Mouse (Mus musculus) cerebellum, postnatal 4 days (tissue): ENCODE results near the gene Vps45.

Experiments
- DNase-seq, 2 experiments: peaks; one replicate each; pipeline ENCODE4 v3.0.0; 2022; ENCODE audit warnings: low spot score in 2 of 2, mixed read lengths in 1 of 2

The Vps45 gene

GRCm38 (mm10) chr3:96038851-96039250, 19.4 kb downstream of the Vps45 start:
- DNase-seq, result no peak

GRCm38 (mm10) chr3:96038156-96038555, 20.1 kb downstream of the Vps45 start:
- DNase-seq, result no peak

- DNase-seq, result no peak
Observed at GRCm38 (mm10) chr3:96036796-96037195, 21.5 kb downstream of the Vps45 start.

GRCm38 (mm10) chr3:96033046-96033445, 25.2 kb downstream of the Vps45 start:
- DNase-seq, result no peak

GRCm38 (mm10) chr3:96032652-96033017, 25.6 kb downstream of the Vps45 start:
- DNase-seq, result no peak

- DNase-seq, result no peak
Observed at GRCm38 (mm10) chr3:96031991-96032651, 26.1 kb downstream of the Vps45 start.

- no peak for DNase-seq
Observed at GRCm38 (mm10) chr3:96029766-96030165, 28.5 kb downstream of the Vps45 start.

GRCm38 (mm10) chr3:96029336-96029735, 28.9 kb downstream of the Vps45 start:
- no peak for DNase-seq

- DNase-seq, result no peak
Observed at GRCm38 (mm10) chr3:96027875-96028274, 30.4 kb downstream of the Vps45 start.

GRCm38 (mm10) chr3:96027145-96027544, 31.1 kb downstream of the Vps45 start:
- DNase-seq, result no peak

GRCm38 (mm10) chr3:96021421-96022128, 36.7 kb downstream of the Vps45 start:
- no peak for DNase-seq

- no peak for DNase-seq
Observed at GRCm38 (mm10) chr3:96020735-96021134, 37.5 kb downstream of the Vps45 start.

GRCm38 (mm10) chr3:96017461-96017860, 40.8 kb downstream of the Vps45 start:
- DNase-seq, result no peak

- no peak for DNase-seq
Observed at GRCm38 (mm10) chr3:96016257-96016889, 41.9 kb downstream of the Vps45 start.

GRCm38 (mm10) chr3:96015681-96016080, 42.6 kb downstream of the Vps45 start:
- no peak for DNase-seq

GRCm38 (mm10) chr3:96012805-96013204, 45.5 kb downstream of the Vps45 start:
- DNase-seq, result no peak

- DNase-seq, result no peak
Observed at GRCm38 (mm10) chr3:96008463-96008862, 49.8 kb downstream of the Vps45 start.

- DNase-seq, result no peak
Observed at GRCm38 (mm10) chr3:96001560-96001959, 56.7 kb downstream of the Vps45 start.

- DNase-seq, result no peak
Observed at GRCm38 (mm10) chr3:96000921-96001501, 57.3 kb downstream of the Vps45 start.

GRCm38 (mm10) chr3:96000080-96000632, 58.1 kb downstream of the Vps45 start:
- no peak for DNase-seq

GRCm38 (mm10) chr3:95999308-96000079, 58.8 kb downstream of the Vps45 start:
- DNase-seq, result no peak
